Mouse (Mus musculus) heart, postnatal 14 days (tissue): ENCODE results near the gene Traf6. TPM values are rescaled to one million over a fixed set of nuclear protein-coding genes. Genes with fewer than 3 reads are reported as not detected.
A peak's percentile ranks its signal among the peaks of the same experiment; 100 is the strongest.

Source experiments
- DNase-seq, 2 experiments: peaks; one replicate each; pipeline ENCODE4 v3.0.0; 2021 to 2022
- intact Hi-C: fragments of 180-260 bp; cut with DNase I; formaldehyde crosslinking; loops from one replicate; pipeline ENCODE4 v1.15.1; 2025
- total RNA-seq, 2 experiments: library from RNA; stranded (reverse); gene quantifications; 2 replicates each; pipeline ENCODE4 v1.2.3; 2021

Gene Traf6
- total RNA-seq, 2 experiments from 2014 or later = 10.7 to 11.5 TPM

GRCm38 (mm10) chr2:101693043-101693442, 14.8 kb downstream of the Traf6 start:
- intact Hi-C loops = loop anchor here (1.0 to 10.0 kb wide), 3 partner anchors 178 to 762 kb away; partner anchors contain the start of gene Fjx1
- DNase-seq = no peak

DNA sequence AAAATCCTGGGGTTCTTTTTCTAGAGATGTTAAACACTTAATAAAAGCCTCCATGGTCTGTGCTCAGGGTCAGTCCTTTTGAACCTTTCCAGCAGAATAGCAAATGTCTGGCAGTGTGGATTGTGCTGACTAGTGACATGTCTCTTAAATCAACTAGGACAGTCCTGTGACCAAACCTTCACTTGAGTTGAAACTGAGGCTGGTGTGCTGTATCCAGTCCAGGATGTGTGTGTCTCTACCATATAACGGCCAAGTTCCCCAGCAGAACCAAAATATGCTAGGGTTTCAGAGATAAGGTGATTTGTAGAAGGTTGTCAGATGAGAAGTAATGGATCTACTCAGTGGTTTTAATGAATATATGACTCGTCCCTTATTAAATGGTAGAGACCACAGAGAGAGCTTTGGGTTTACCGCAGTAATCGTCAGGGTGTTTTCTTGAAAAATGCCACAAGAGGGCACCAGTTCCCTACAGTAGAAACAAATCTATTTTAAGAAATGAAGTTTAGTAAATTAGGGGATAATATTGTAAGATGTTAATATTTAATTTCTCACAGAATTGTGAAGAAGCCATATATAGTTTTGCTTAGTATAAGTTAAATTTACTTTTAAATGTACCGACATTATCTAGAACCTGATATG, 15.5 kb downstream of the Traf6 start:
- intact Hi-C loops = loop anchor here (1.0 to 10.0 kb wide), 3 partner anchors 178 to 761 kb away; partner anchors contain the start of gene Fjx1
- DNase-seq = peak in 1 of 2 experiments; percentile 31

- no peak for DNase-seq
- intact Hi-C loops = loop anchor here (5.0 to 10.0 kb wide), 3 partner anchors 132 to 759 kb away; partner anchors contain the start of gene Fjx1
Observed at GRCm38 (mm10) chr2:101695584-101695983, 17.4 kb downstream of the Traf6 start.

- DNase-seq = no peak
- intact Hi-C loops = loop anchor here (5.0 to 10.0 kb wide), 3 partner anchors 128 to 756 kb away; partner anchors contain the start of gene Fjx1
Observed at GRCm38 (mm10) chr2:101699284-101699683, 21.1 kb downstream of the Traf6 start.

DNA sequence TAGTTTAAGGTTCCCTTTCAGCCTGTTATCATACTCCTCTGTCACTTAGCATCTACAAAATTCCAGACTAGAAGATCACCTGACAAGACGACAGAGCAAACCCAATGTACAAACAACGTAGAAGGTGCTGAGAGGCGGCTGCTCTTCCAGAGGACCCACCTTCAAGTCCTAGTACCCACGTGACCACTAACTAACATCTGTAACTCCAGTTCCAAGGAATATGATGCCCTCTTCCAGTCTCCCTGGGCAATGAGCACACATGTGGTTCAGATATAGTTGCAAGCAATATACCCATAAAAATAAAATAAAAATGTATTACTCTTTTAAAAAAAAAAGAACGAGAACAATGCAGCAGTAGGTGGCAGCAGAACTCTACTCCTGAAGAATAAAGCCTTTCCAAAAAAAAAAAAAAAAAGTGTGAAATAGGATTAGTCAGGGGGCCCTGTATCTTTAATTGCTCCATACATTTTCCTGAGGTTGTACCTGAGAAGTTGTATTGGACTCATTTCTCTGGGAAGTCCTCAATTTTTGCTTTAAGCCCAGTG, 27.8 kb downstream of the Traf6 start:
- intact Hi-C loops = no loop called here
- DNase-seq = peak in 1 of 2 experiments; percentile 34

- no peak for DNase-seq
- intact Hi-C loops = no loop called here
Observed at GRCm38 (mm10) chr2:101711608-101712007, 33.4 kb downstream of the Traf6 start.

DNA sequence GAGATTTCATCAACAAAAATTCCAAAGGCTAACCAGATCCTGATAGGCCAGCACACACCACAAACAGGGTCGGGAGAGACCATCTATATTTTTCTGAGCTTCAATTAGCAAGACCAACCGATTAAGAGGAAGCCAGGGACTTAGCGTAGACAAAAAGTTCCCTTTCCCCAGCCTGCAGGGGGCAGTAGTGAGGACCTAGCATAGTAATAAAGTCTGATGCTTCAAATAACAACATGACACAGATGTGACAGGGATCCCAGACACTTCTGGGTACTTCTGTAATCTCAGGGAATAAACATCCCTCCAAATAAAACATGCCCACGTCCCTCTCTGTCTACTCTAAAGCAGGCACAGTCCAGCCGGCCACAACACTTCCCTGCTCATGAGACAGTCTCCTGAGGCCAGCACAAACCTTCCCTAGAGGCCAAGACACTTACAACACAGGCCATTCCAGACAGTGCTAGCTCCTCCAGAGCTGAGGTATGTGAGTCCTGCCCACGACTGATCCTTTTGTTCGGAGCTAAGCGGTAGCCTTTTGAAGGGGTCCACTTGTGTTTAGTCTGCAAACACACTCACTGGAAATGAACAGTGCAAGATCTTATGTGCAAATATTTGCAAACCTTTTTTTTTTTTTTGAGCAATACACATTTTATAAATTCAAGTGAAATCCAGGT, 37.6 kb downstream of the Traf6 start:
- intact Hi-C loops = loop anchor here (5.0 kb wide), 1 partner anchor 82 kb away; no protein-coding TSS in a partner anchor
- DNase-seq = peak; percentile 63 to 71

DNA sequence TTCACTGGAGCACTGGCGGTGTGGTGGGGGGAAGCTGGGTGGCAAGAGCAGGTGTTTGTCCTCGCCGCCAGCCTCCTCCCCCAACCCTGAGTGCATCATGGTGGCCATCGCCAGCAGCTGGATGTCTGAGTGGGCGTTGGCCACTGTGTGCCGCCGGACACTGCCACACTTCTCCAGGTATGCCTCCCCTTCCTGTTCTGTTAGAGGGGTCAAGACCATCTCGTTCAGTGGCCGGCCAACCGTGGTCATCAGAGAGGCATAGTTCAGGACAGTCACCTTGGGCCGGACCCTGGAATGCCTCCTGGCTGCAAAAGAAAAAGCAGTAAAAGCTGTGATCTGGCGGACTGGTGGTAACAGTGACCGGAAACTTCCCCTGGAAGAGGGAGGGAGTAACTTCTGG, 38.9 kb downstream of the Traf6 start:
- intact Hi-C loops = loop anchor here (5.0 kb wide), 1 partner anchor 80 kb away; no protein-coding TSS in a partner anchor

DNA sequence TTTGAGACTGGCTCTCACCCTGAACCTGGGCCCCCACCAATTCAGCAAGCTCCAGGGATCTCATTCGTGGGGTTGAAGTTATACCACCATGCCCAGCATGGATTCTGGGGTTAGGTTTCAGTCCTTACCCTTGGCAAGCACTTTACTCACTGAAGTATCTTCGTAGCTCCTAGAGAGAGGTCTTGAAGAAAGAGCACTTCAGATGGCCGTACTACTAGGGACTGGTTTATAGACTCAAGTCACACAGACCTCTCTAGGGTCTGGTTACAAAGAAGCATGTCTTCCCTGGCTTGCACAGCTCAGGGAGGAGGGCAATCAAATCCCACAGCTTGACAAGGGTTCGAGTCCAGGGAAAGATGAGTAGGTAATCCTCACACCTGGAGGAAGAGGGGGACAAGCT, 43.6 kb downstream of the Traf6 start:
- intact Hi-C loops = no loop called here
- DNase-seq = no peak

More for the DNA sequence above, 38.9 kb downstream of the Traf6 start:
- DNase-seq = no peak

DNA sequence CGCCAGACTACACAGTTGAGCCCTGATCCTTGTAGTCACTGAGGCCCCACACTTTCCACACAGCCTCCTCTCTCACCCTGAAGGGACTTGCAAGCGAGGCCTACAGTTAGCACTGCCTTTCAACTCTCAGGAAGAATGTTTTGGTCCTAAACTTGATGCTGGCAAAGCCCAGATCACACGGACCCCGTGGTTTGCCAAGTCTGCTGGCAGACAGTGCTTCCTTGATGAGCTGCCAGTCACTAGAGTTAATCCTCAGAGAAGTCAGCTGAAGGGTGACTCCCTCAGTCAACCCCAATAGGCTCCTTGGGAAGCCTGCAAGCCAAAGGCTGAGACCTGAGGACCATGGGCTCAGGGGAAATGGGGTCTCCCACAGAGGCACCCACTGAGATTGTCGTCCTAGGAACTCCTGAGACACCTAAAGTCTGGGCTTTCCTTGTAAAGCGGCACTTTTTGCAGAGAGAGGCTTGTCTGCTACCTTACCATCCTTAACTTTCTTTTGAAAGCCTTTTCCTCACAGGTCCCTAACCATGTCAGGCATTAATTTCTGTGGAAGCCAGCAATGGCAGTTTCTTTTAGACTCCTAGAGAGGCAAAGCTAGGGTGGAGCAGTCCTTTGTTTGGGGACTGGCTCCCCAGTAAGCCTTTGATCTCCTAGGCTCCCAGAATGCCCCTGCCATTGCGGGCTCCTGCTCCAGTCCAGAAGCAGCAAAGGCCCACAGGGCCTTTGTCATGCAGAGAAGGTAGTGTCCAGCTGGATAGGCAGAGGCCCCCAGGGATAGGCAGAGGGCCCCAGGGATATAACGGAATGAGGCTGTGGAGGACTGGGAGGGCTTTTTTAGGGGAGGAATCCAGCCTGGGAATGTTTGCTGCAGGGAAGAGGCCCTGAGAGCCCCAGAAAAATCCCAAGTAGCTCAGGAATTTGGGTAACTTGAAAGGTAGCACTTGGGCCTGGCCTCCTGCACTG, 44.4 kb downstream of the Traf6 start:
- peak in 1 of 2 experiments; percentile 40 for DNase-seq
- intact Hi-C loops = no loop called here

DNA sequence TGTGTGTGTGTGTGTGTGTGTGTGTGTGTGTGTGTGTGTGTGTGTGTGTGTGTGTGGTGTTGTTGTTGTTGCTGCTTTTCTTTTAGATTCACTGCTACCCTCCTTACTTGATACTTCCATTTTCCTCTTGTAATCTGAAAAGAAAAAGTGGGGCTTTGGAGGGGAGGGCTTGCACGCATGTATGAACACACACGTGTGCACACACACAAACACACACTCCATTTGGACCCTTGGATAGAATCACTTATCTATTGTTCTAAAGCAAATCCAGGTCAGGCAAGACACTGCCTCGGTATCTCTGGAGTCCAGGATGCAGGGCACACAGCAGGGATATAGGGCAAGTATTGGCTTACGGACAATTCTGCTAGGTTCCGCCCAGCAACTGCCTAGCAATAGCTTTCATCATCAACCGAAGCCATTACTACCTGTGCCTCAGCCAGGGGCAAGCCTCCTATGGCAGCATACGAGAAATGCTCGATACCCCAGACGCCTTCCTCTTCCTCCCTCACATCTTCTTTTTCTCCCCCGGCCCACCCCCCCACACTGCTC, 45.2 kb downstream of the Traf6 start:
- intact Hi-C loops = no loop called here
- DNase-seq = no peak

DNA sequence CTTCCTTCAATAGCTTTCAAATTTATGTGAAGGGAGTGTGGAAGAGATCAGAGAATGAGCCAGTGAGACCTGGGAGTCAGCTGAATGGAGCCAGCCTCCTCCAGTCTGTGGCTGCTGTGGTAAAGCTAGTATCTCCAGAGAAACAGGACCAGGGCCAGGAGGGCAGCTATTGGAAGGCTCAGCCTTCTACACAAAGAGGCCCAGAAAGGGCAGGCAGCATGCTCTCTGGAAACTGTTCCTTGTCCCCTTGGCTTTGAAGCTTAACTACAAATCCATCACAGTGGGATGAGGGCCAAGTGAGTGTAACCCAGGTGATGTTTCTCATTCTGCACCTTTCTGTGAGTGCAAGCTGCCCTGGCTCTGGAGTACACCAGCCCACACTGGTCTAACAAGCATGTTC, 49.6 kb downstream of the Traf6 start:
- no peak for DNase-seq
- intact Hi-C loops = no loop called here

DNA sequence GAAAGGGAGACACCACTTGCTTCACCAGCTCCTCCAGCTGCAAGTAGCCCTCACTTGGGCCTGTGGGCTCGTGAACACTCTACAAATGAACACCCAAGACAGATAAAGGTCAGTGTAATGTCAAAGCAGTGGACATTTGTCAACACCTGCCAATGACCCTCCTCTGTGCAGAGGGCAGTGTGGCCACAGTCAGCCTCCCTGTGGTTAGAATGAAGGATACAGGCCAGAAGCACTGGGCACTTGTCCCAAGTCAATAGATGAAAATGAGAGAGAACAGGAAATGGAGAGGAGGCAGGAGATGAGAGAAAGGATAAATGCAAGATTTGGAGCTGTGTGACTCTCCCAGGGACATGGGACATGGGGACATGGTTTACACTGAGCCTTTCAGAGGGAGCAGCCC, 51.2 kb downstream of the Traf6 start:
- intact Hi-C loops = no loop called here
- no peak for DNase-seq

- DNase-seq = peak; percentile 29 to 47
- intact Hi-C loops = no loop called here
Observed at GRCm38 (mm10) chr2:101730972-101731371, 52.7 kb downstream of the Traf6 start.

- DNase-seq = no peak
- intact Hi-C loops = no loop called here
Observed at GRCm38 (mm10) chr2:101732777-101733210, 54.6 kb downstream of the Traf6 start.

GRCm38 (mm10) chr2:101733564-101733963, 55.3 kb downstream of the Traf6 start:
- peak; percentile 54 for DNase-seq
- intact Hi-C loops = no loop called here

DNA sequence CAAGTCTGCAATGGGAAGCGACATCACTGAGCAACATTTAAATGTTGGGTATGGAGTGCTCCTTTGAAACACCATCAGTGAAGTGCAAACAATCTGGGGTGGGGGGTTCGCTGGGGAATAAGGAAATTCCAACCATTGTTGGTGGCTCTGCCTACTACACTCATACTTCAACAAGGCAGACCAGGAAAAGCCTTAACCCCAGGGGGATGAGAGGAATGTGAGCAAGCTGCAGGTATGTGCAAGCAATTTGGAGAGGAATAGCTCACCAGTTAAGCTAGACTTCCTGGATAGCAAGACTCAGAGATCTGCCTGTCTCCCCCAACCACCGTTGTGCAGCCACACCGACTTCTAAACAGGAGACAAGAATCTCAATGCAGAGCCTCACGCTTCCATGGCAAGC, 61.7 kb downstream of the Traf6 start:
- intact Hi-C loops = no loop called here
- no peak for DNase-seq

GRCm38 (mm10) chr2:101741653-101742052, 63.4 kb downstream of the Traf6 start:
- no peak for DNase-seq
- intact Hi-C loops = no loop called here

GRCm38 (mm10) chr2:101742072-101742860, 64.0 kb downstream of the Traf6 start:
- DNase-seq = no peak
- intact Hi-C loops = no loop called here
